Mouse (Mus musculus) ES-E14 (cell line): Measurements from ENCODE around the gene Camk2b. TPM values are rescaled to one million over a fixed set of nuclear protein-coding genes. Genes with fewer than 3 reads are reported as not detected.
A peak's percentile ranks its signal among the peaks of the same experiment; 100 is the strongest.

Experiments used
- DNase-seq: peaks from one replicate; pipeline ENCODE4 v3.0.0-alpha.2; 2013; ENCODE audit warnings: low read depth, low spot score
- H3K27ac ChIP-seq: 2 replicates; pipeline ENCODE4 v1.5.1; 2012; ENCODE audit warnings: low read depth, mild to moderate bottlenecking, low read length, moderate library complexity, mixed read lengths; ENCODE audit not compliant: poor library complexity, insufficient read depth, severe bottlenecking
- H3K36me3 ChIP-seq: 2 replicates; pipeline ENCODE4 v1.6.1; 2012; ENCODE audit warnings: mild to moderate bottlenecking, low read length, moderate library complexity, mixed read lengths; ENCODE audit not compliant: control insufficient read depth, poor library complexity, insufficient read depth, severe bottlenecking
- H3K4me1 ChIP-seq, 2 experiments: fragments of 150-350 bp in 1 of 2; sonication (generic) in 1 of 2; 2 replicates each; pipeline ENCODE4 v1.6.1; 2012; ENCODE audit warnings: low read length in 2 of 2, mild to moderate bottlenecking in 1 of 2, mixed read lengths in 1 of 2; ENCODE audit not compliant: control insufficient read depth in 2 of 2, insufficient read depth in 2 of 2, poor library complexity in 1 of 2
- H3K4me3 ChIP-seq, 2 experiments: fragments of 150-350 bp in 1 of 2; sonication (generic) in 1 of 2; 2 replicates each; pipeline ENCODE4 v1.5.1; 2012; ENCODE audit warnings: low read length in 2 of 2, low read depth in 1 of 2, mild to moderate bottlenecking in 1 of 2, mixed read lengths in 1 of 2; ENCODE audit not compliant: insufficient read depth in 1 of 2, poor library complexity in 1 of 2, severe bottlenecking in 1 of 2
- H3K9ac ChIP-seq: 2 replicates; pipeline ENCODE4 v1.6.1; 2012; ENCODE audit warnings: low read depth, mild to moderate bottlenecking, low read length, mixed read lengths; ENCODE audit not compliant: poor library complexity, insufficient read depth, severe bottlenecking
- H3K9me3 ChIP-seq: fragments of 150-350 bp; sonication (generic); 2 replicates; pipeline ENCODE4 v1.6.1; 2012; ENCODE audit warnings: low read depth, mild to moderate bottlenecking, low read length; ENCODE audit not compliant: control insufficient read depth, insufficient read depth
- CHD2 ChIP-seq: IDR thresholded peaks from 2 replicates; pipeline ENCODE4 v1.6.1; 2014; ENCODE audit warnings: mild to moderate bottlenecking, low read depth, low read length, inconsistent platforms
- HCFC1 ChIP-seq: IDR thresholded peaks from 2 replicates; pipeline ENCODE4 v1.6.1; 2012; ENCODE audit warnings: low read length, inconsistent platforms, borderline replicate concordance; ENCODE audit not compliant: insufficient read depth
- MAFK ChIP-seq: IDR thresholded peaks from 2 replicates; pipeline ENCODE4 v1.6.1; 2014; ENCODE audit warnings: mild to moderate bottlenecking, low read depth, low read length, inconsistent platforms; ENCODE audit not compliant: insufficient read depth
- ZC3H11A ChIP-seq: IDR thresholded peaks from 2 replicates; pipeline ENCODE4 v1.6.1; 2012; ENCODE audit warnings: low read depth, mild to moderate bottlenecking, inconsistent platforms, low read length, borderline replicate concordance
- ZNF384 ChIP-seq: IDR thresholded peaks from 2 replicates; pipeline ENCODE4 v1.6.1; 2012; ENCODE audit warnings: low read depth, low read length, inconsistent platforms
- in situ Hi-C, 2 experiments: fragments of 600-800 bp; cut with MboI; formaldehyde crosslinking; loops; one replicate each; pipeline ENCODE4 v1.15.1; 2025; ENCODE audit warnings: low sequenced_read_pairs in 2 of 2, inconsistent platforms in 1 of 2; ENCODE audit not compliant: unreplicated experiment in 2 of 2
- total RNA-seq: library from RNA; depleted of rRNA; stranded (reverse); fragments of 300-350 nt; gene quantifications from 2 replicates; pipeline ENCODE4 v1.2.3, GENCODE M21; 2012

Gene Camk2b
- total RNA-seq, 1 experiment: 6.4 TPM

- H3K9me3 ChIP-seq: no peaks in the 10 kb centered on the region
- H3K27ac ChIP-seq: no peak overlapping the region
- TF ChIP-seq MAFK (no peak), CHD2 (no peak), ZNF384 (no peak), HCFC1 (no peak), ZC3H11A (no peak)
- H3K9ac ChIP-seq: no peak overlapping the region
- H3K36me3 ChIP-seq: peaks cover 34% of the 10 kb centered on the region
- in situ Hi-C loops: no loop called here
- H3K4me1 ChIP-seq: peaks cover 0 to 4% of the 10 kb centered on the region in 2 experiments; a peak in 1 of 4 replicates
- DNase-seq: no peak
- H3K4me3 ChIP-seq: no peak overlapping the region
These were observed 106.1 kb downstream of the Camk2b start for GRCm38 (mm10) chr11:5960051-5960450.

GRCm38 (mm10) chr11:5955546-5956276 is 110.5 kb downstream of the Camk2b start, which contains the start of gene Ykt6:
TSS of gene Ykt6 (plus strand) at chr11:5955693.
- DNase-seq: peak; percentile 86
- peaks cover 3% of the 10 kb centered on the region; the same call in 1 of the 2 replicates for H3K36me3 ChIP-seq
- peaks cover 0 to 4% of the 10 kb centered on the region in 2 experiments; a peak in 1 of 4 replicates for H3K4me1 ChIP-seq
- no peaks in the 10 kb centered on the region for H3K9me3 ChIP-seq
- no peak within 1 kb of the TSS for H3K27ac ChIP-seq
- in situ Hi-C loops: no loop called here
- TF ChIP-seq MAFK (no peak), ZNF384 (no peak), CHD2 (no peak), ZC3H11A (no peak), HCFC1 (no peak; the same call in 1 of the 2 replicates)
- peak within 1 kb of the TSS; percentile 85 for H3K9ac ChIP-seq
- H3K4me3 ChIP-seq: peak within 1 kb of the TSS; percentile 82 to 90

GRCm38 (mm10) chr11:5954965-5955504 is 111.1 kb downstream of the Camk2b start:
- Histone ChIP-seq H3K9me3 (no peaks in the 10 kb centered on the region), H3K4me3 (peak overlapping the region; percentile 82 to 90), H3K4me1 (peaks cover 0 to 4% of the 10 kb centered on the region in 2 experiments; a peak in 1 of 4 replicates), H3K27ac (no peak overlapping the region), H3K9ac (peak overlapping the region; percentile 85), H3K36me3 (peaks cover 3% of the 10 kb centered on the region; the same call in 1 of the 2 replicates)
- in situ Hi-C loops: no loop called here
- TF ChIP-seq CHD2 (no peak), ZC3H11A (no peak), HCFC1 (no peak), MAFK (no peak), ZNF384 (no peak)
- DNase-seq: no peak

GRCm38 (mm10) chr11:5954435-5954834 is 111.7 kb downstream of the Camk2b start:
- H3K27ac ChIP-seq: no peak overlapping the region
- H3K36me3 ChIP-seq: peaks cover 3% of the 10 kb centered on the region; the same call in 1 of the 2 replicates
- in situ Hi-C loops: no loop called here
- peaks cover 0 to 8% of the 10 kb centered on the region in 2 experiments; a peak in 2 of 4 replicates for H3K4me1 ChIP-seq
- no peak for DNase-seq
- TF ChIP-seq ZNF384: no peak
- no peak for TF ChIP-seq ZC3H11A
- no peak for TF ChIP-seq CHD2
- TF ChIP-seq MAFK: no peak
- TF ChIP-seq HCFC1: no peak
- no peak overlapping the region for H3K9ac ChIP-seq
- H3K4me3 ChIP-seq: no peak overlapping the region
- no peaks in the 10 kb centered on the region for H3K9me3 ChIP-seq
